Mouse (Mus musculus): ENCODE results near the gene Tnpo1.

Tnpo1 gene

GRCm38 (mm10) chr13:98926213-98926957 is at the start of gene Tnpo1:
Gene Tnpo1, minus strand, starts transcription at chr13:98926384.
- DNase-seq (ENCODE audit: low spot score): peak; percentile 96

- no peak for DNase-seq (ENCODE audit: low spot score)
These were observed 45.9 kb upstream of the Tnpo1 start for GRCm38 (mm10) chr13:98972090-98972489.

- no peak for DNase-seq (ENCODE audit: low spot score)
These were observed 45.5 kb upstream of the Tnpo1 start for GRCm38 (mm10) chr13:98971641-98972040.

- DNase-seq (ENCODE audit: low spot score): no peak
These were observed 42.3 kb upstream of the Tnpo1 start for GRCm38 (mm10) chr13:98968517-98968916.

GRCm38 (mm10) chr13:98967942-98968341 is 41.8 kb upstream of the Tnpo1 start:
- DNase-seq (ENCODE audit: low spot score): no peak

DNA sequence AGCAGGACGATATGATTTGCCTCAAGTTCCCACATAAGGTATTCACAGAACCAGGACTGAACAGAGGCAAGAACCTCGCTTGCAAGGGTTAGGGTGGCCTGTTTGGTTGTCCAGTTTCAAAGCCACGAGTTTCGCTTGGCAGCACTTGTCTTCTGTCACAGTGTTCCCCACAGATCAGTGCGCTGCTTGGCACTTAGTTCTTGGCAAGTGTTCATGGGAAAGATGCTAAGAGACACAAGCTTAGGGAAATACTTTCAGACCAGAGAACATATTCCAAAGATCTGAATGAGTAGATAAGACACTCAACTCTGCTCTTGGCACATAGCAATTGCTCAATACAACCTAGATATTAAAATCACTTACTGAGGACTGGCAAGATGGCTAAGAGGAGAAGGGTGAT is 40.4 kb upstream of the Tnpo1 start:
- DNase-seq (ENCODE audit: low spot score): no peak

GRCm38 (mm10) chr13:98963612-98964011 is 37.4 kb upstream of the Tnpo1 start:
- no peak for DNase-seq (ENCODE audit: low spot score)

DNA sequence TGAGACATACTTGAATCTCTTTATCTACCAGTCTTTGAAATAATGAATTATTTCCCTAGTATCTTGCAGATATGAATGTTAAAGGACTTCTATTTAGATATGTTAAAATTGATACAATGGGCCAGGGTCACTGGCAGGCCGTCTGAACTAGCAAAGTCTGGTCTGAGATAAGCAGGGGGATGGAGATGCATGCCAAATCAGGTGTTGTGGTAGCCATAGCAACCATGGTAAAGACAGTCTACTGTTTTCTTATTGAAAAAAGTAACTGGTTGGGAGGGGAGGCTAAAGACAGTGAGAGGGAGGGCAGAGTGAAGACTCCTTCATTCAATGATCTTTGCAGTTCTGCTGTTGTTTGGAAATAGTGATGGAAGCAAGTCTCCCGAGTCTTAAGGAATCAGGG is 32.0 kb upstream of the Tnpo1 start:
- no peak for DNase-seq (ENCODE audit: low spot score)

GRCm38 (mm10) chr13:98956209-98956608 is 30.0 kb upstream of the Tnpo1 start:
- DNase-seq (ENCODE audit: low spot score): no peak

GRCm38 (mm10) chr13:98955676-98956075 is 29.5 kb upstream of the Tnpo1 start:
- DNase-seq (ENCODE audit: low spot score): no peak

DNA sequence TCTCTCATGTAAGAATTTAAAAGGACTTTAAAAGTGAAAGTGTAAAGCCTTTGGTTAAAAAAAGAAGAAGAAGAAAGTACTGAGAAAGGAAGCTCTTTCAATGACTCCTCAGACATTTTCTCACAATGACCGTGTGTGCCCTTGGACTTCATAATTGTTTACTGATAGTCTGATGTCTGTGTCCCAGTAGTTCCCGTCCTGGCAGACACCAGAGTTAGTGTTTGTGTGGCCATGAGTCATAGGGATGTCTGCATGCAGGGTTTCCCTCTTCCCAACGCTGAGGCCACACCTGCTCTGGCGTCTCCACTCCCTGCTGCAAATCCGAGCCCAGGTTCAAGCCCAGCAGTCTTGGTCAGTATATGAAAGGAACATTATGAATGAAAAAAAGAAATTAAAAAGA is 29.0 kb upstream of the Tnpo1 start:
- peak; percentile 24 for DNase-seq (ENCODE audit: low spot score)

GRCm38 (mm10) chr13:98953830-98954229 is 27.6 kb upstream of the Tnpo1 start:
- no peak for DNase-seq (ENCODE audit: low spot score)

DNA sequence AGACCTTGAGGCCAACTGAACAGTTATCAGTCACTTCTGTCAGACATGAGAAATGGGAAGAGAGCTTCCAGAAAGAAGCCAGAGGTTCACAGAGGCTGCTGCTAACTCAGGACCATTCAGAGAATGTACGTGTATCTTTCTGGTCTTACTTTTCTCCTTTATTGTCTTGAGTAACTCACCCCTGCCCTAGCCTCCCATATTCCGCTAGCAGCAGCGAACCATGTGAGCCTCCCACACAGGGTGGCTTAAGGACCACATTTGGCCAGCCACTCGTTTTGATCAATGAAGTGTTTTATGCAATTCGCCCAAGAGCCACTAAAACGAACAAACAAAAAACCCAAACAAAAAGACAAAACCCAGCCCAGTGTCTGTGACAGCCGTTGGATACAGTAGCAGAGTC is 25.8 kb upstream of the Tnpo1 start:
- no peak for DNase-seq (ENCODE audit: low spot score)

GRCm38 (mm10) chr13:98948146-98948545 is 22.0 kb upstream of the Tnpo1 start:
- DNase-seq (ENCODE audit: low spot score): no peak

DNA sequence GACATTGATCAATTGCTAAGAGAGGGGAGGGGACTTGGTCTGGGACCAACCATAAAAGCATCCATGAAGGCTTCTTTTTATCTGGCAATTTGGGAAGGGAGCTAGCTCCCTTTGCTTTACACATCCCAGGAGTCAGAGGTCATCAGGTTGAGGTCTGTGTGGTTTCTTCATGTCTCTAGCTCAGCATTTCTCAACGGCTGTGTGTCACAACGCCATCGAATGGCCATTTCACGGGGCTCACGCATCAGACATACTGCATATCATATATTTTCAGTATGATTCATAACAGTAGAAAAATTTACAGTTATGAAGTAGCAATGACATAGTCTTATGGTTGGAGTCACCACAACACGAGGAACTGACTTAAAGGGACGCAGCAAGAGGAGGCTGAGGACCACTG is 20.2 kb upstream of the Tnpo1 start:
- no peak for DNase-seq (ENCODE audit: low spot score)

DNA sequence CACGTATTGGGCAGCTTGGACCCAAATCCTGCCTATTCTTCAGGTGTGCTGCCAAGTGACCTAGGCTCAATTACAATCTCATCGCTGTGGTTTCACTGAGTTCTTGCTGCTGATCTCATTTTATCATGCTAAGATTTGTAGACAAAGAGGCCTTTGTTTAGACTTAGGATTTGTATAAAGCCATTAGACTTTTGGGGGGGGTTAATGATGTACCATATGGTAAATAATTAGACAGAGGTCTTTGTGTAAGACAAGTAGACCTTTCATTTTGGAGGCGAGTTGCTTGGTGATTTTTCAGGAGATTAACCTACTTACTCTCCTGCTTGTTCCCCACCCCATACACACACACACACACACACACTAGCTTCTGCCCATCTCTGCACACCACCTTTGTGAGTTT is 19.7 kb upstream of the Tnpo1 start:
- no peak for DNase-seq (ENCODE audit: low spot score)

GRCm38 (mm10) chr13:98945381-98945780 is 19.2 kb upstream of the Tnpo1 start:
- no peak for DNase-seq (ENCODE audit: low spot score)

DNA sequence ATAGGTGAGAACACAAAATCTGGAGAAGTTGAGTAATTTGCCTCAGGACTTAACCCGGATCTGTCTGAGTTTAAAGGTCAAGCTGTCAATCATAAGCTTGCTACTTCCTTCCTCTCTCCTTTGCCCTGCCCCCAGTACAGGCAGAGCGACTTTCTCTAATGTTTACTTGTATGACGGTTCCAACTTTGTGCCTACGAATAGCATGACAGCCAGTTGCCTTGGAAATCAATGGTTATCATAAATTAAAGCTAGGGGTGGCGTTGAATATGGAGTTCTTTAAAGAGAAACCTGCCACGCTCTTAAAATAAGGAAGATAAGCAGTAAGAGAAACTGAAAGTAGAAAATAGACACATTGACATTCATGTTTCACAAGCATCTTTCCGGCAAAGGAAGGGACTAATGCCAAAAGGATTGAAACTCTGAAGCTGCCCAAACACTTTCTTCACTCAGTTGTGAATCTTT is 18.5 kb upstream of the Tnpo1 start:
- DNase-seq (ENCODE audit: low spot score): no peak

DNA sequence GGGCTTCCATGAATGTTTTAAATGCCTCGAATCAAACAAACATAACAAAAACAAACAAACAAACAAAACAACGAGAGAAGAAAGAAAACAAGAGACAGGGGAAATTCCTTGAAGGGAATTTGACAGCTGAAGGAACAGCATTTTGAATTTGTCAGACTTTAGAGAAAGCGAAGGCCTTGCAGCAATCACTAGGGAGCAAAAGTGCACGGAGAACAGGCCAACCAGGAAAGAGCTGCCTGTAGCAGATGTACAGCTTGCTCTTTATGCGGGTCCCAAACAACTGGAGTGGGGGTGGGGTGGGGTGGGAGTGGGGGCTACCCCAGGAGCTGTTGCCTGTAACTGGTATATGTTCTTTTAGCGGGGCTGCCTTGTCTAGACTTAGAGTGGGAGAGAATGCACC is 16.2 kb upstream of the Tnpo1 start:
- DNase-seq (ENCODE audit: low spot score): no peak

GRCm38 (mm10) chr13:98941829-98942343 is 15.7 kb upstream of the Tnpo1 start:
- no peak for DNase-seq (ENCODE audit: low spot score)

DNA sequence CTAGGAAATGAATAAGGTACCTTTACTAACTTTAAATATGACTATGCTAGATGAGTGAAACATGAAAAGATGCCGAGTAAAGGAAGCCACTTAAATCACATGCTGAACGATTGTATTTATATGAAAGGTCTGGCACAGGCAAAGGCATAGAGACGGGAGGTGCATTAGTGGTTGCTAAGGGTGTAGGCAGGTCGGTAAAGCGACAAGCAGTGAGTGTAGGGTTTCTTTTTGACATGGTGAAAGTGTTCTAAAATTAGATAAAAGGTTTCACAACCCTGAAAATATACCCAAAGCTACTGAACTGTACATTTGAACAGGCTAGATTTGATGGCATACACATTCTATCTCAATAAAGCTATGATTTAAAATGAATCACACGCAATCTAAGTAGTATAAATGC is 10.9 kb upstream of the Tnpo1 start:
- DNase-seq (ENCODE audit: low spot score): no peak

DNA sequence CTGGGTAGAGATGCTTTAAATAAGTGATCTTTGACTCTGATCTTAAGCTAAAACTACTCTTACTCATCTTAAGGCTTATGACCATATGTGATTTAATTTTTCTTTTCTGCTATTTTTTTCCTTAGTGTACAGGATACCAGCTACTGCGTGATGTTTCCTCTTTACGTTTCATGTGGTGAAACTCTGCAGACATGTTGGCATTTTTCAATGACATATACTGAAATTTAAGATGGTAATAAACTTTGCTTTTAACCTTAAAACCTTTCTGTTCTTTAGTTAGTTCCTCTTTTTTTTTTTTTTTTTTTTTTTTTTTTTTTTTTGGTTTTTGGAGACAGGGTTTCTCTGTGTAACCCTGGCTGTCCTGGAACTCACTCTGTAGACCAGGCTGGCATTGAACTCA is 2.7 kb upstream of the Tnpo1 start:
- DNase-seq (ENCODE audit: low spot score): no peak

DNA sequence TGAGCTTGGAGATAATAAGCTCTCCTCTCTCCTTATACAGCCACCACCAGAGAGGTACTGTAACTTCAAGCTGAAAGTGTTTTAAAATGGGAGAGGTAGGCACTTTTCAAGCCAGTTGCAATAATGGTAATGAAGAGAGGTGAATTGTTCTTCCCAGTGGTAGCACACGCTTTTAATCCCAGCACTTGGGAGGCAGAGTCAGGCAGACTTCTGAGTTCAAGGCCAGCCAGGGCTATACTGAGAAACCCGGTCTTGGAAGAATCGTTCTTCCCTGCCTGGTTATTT is 716 bp upstream of the Tnpo1 start:
- DNase-seq (ENCODE audit: low spot score): no peak

- DNase-seq (ENCODE audit: low spot score): peak; percentile 55
These were observed 535 bp downstream of the Tnpo1 start for GRCm38 (mm10) chr13:98925486-98926212.
